Mouse (Mus musculus) frontal cortex, adult 2 months (tissue): Measurements from ENCODE around the gene Plcg2. TPM values are rescaled to one million over a fixed set of nuclear protein-coding genes. Genes with fewer than 3 reads are reported as not detected.

Experiments used
- DNase-seq, 2 experiments: peaks; one replicate each; pipeline ENCODE4 v3.0.0; 2022; ENCODE audit warnings: low spot score in 1 of 2; ENCODE audit errors: extremely low spot score in 1 of 2
- polyA plus RNA-seq: library from polyadenylated mRNA; depleted of rRNA; stranded (reverse); fragments of >200 nt; gene quantifications from 2 replicates; pipeline ENCODE4 v1.2.3, GENCODE M21; 2012

The Plcg2 gene
- polyA plus RNA-seq, 1 experiment = 3.0 TPM

DNA sequence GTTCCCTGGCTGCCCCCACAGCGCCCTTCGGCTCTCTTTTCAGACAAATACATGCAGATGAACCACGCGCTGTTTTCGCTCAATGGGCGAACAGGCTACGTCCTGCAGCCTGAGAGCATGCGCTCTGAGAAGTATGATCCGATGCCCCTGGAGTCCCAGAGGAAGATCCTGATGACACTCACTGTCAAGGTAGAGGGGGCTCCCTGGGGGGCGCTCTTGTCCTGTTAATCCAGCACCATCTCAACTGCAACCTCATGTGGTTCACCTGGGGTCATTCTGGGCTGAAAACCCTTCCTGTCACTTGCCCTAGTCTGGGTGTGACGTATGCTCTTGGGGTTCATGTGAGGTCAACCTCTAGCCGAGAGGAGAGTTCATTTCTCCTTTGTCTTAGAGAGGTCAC lies 114.8 kb downstream of the Plcg2 start:
- DNase-seq = no peak

DNA sequence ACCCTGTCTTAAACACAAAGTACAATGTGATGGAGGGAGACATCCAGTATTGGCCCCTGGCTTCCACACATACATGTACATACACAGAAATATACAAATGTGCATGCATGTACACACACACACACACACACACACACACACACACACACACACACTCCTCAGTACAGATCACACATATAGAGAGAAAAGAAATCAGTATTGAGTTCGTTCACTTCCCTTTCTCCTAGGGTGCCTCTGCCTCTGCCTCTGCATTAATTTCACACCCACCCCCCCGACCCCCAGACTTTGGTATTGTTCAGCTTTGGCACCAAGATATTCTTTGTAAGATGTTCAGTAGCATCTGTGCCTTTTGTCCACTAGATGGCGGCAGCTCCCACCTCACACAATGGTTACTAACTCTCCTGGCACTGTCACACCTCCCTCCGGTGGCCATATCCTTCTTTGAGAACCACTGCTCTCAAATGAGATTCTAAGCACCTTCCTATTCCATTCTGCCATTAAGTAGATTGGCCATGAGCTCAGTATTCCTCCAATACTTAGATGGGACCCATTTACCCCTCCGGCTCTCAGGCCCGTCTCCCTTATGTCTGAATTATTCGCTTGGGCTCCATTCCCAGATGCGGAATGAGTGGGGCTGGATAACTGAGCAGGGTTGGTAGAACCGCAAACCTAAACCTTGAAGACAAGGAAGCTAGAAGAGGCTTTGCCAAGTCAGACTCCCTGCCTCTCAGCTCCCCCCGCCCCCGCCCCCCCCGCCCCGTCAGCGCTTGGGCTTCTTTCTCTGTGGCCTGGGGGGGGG lies 128.1 kb downstream of the Plcg2 start:
- peak; percentile 19 to 76 for DNase-seq

DNA sequence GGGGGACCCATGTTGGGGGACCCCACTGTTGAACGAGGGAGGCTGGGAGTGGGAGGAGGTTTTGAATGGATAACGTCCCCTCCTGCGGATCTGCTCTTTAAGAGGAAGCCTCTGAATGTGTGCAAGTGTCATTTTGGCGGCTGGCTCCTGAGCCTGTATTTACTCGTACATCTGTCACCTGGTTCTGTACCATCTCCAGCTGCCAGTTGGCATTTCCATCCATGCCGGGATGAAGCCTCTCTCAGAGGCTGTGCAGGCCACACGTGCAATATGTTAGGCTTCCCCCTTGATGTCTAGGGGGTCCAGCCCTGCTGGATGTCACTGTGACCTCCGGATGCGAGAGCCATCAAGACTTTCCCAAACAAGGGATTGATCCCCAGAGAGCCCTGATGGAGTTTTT lies 129.0 kb downstream of the Plcg2 start:
- no peak for DNase-seq

DNA sequence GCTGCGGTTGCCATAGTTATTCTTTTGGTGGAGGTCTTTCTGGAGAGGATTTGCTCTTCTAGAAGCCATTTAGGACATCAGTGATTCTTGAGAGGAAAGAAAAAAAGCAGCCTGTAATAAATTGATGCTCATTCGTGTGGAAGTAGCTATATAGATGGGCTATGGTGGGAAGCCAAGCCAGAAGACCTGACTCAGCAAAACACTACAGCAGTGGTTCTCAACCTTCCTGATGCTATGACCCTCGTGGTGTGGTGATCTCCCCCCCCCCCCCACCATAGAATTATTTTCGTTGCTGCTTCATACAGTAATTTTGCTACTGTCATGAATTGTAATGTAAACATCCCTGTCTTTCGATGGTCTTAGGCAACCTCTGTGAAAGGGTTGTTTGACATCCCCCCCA lies 134.4 kb downstream of the Plcg2 start:
- DNase-seq = no peak

DNA sequence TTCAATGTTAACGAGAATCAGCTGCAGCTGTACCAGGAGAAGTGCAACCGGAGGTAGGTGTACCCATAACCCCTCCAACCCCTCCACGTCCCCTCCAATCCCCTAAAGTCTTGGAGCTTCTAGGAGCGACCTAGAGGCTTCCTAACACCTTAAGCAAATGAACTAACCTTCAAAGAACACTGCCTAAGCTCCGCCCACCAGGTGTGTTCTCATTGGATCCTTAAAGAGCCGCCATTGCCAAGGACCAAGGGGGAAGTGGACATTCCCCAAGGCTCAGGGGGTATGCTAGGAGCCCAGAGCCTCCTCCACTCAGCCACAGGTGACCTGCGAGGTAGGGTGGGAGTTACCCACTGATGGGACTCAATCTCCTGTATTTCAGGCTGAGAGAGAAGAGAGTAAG lies 136.3 kb downstream of the Plcg2 start:
- no peak for DNase-seq

DNA sequence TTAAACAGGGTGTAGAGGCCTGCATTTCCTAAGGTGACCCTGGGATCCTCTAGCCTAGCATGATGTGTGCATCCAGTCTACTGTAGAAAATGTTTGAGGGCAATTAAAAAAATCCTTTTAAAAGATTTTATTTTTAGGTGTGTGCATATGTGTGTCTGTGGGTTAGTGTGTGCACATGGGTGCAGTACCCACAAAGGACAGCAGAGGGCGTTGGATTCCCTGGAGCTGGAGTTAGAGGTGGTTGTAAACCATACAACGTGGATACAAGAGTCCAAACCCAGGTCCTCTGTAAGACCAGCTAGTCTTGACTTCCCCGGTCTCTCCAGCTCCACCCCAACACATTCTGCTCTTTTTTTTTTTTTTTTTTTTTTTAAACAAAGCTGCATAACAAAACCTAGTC lies 139.4 kb downstream of the Plcg2 start:
- no peak for DNase-seq

DNA sequence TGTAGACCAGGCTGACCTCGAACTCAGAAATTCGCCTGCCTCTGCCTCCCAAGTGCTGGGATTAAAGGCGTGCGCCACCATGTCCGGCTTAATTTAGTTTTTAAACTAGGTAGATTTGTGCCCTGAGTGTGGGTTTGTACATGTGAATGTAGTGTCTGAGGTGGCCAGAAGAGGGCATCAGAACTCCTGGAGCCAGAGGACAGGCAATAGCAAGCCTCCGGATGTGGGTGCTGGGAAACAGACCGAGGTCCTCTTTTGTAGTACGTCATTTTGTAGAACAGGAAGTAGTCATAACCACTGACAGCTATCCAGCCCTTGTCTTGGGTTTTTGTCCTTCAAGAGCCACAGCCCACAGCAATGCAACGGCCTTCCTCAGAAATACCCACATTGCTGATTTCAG lies 141.5 kb downstream of the Plcg2 start:
- DNase-seq = no peak

DNA sequence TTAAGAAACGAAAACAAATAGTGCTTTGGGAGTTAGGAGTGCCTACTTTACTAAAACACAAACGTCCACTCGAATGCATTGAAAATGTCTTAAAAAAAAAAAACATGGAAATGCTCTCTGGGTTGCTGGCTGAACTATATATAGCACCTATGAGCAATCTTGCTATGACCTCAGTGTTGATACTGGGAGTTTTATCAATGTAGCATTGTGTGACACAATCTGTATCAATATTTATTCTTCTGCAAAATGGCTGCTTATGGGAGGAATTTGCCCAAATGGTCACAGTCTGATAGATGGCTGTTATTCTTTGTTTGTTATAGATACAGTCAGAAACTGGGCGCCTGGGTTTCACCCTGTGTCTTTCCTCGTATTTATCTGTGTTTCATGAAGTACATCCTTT lies 147.4 kb downstream of the Plcg2 start:
- no peak for DNase-seq

DNA sequence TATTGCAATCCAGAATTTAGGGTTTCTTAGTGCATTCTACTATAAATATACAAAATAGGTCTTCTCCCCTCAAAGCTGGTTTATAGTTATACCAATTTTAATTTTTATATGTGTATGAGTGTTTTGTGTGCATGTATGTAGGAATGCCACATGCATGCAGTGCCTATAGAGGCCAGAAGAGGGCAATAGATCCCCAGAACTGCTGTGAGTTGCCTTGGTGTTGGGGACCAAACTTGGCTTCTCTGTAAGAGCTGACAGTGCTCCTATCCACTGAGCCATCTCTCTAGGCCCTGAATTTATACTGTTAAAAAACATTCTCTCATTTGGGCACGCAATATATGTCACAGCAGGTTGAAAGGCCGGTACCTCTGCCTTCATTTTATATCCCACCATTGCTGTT lies 147.9 kb downstream of the Plcg2 start:
- DNase-seq = peak in 1 of 2 experiments; percentile 79

DNA sequence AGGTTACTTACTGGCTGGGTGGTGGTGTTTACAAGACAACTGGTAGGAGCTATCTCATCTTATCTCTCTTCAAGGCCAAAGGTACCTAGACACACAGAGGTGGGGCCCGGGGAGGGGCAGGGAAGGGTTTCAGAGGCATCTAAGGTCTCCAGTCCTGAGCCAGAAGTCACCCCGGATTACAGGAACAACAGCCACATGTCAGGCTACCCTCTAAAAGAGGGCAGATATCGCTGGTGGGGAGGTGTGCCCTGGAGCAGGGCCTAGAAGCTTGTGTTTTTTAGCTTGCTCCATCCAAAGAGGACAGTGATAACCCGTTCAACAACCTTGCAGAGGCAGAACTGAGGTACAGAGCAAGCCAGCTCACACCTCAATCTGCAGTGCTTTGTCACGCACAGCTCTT lies 148.3 kb downstream of the Plcg2 start:
- no peak for DNase-seq

DNA sequence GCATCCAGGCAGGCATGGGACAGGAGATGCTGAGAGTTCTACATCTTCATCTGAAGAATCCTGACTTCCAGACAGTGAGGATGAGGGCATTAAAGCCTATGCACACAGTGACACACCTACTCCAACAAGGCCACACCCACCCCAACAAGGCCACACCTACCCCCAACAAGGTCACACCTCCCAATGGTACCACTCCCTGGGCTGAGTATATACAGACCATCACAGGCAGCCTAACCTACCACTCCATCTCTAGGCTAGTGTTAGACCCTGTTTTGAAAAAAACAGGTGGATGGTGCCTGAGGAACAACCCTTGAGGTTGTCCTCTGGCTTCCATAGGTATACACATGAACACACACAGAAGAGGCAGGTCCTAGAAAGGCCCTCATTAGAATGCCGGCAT lies 154.2 kb downstream of the Plcg2 start:
- no peak for DNase-seq

DNA sequence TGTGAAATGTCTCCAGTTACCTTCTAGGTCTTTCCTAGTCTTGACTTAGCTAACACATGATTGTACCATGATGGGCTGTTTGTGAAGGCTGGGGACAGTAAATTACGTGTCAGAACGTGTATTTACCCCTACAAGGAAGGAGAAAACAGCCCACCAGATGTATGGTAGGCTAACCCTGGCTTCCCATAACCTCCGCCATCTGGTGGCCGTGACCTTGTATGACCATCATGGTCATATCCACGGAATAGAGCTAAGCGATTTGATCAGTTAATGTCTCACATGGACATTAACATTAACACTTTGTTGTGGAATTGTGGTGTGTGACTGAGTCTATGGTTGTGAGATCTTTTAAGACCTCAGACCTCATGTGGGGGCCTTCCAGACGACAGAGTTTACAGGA lies 160.9 kb downstream of the Plcg2 start:
- no peak for DNase-seq

DNA sequence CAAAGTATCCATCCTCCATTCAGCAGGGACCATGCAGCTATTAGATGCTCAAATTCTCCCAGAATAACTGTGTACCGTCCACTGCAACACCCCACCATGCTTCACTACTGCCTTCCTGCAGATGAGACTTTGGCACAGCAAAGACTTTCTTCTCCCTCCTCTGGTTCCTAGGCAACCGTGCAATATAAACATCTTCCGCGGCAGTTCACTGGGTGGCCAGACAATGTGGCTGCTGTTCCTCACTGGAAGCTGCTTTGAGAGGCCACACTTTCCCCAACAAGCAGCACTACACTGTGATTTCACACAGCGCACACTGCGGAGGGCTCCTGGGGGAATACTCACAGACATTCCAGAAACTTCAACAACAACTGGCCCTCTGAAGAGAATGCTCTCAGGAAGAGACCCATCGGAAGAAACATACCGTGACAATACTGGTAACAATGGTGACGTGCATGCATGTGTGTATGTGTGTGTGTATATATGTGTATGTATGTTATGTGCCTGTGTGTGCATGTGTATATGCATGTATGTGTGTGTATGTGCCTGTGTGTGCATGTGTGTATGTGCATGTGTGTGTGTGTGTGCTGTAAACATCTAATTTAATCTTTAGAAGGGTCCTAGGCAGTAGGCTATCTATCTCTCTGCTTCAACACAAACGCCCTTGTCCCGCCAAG lies 162.4 kb downstream of the Plcg2 start:
- peak in 1 of 2 experiments; percentile 49 for DNase-seq

DNA sequence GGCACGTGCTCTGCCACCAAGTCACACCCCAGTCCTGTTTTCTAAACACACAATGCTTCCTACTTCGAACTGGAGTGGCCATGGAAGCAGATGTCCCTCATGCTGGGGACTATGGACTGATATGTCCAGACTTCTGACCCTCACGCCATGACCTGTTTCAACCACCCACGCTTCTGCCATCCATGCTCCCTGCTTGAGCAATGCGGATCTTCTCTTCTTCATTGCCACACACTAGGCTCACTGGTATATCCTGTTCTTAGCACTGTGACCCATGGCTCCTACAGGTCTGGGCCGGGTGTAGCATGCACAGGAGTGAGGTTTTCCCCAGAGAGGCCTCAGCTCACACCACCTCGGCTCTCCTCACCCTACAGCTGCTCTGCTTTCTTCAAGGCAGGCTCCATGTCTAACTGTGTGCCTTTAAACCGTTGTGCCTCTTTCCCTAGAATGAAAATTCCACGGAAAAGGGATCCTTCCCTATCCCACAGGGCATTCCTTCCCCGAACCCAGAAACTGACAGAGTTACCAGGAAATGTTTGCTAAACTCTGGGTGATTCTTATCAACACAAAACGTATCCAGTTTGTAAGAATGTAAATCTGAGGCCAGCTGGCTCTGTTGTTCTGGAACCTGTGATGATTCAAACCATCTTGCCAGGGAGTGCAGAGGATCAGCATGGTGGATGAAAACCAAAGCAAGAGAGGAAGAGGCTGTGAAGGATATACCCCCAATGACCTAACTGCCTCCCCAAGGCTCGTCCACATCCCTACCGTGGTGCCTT lies 169.4 kb downstream of the Plcg2 start:
- no peak for DNase-seq

DNA sequence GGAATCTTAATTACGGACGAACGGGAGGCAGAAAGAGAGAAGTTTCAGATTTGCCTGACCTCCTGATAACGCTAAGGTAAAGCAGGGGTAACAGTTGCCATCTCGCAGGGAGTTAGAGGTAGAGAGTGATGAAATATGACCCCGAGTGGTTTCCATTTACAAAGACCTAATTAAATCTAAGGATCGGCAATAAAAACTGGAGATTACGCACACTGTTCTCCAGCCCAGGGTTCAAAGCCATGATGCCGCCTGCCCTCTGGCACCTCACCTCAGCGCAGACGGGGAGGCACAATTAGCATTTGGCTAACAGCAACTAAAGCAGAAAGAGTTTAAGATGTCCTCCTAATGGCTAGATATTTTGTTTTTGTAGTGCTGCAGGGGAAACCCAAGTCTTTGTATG lies 172.4 kb downstream of the Plcg2 start:
- DNase-seq = no peak

DNA sequence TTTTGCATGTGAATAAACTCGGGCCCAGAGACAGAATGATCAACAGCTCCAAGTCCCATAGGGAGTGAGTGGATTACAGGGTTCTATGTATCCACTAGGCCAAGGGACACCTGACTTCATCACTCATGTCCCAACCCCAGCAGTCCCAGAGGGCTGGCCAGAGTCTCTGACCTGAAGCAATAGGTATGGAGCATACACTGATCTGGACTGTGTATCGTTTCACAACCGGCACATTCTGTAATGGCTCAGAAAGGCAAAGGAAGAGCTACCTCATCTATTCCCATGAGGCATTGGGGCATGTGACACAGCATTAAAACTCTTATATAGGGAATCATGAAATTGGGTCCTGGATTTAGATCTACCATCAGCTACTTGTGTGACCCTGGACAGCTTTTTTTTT lies 174.5 kb downstream of the Plcg2 start:
- no peak for DNase-seq

DNA sequence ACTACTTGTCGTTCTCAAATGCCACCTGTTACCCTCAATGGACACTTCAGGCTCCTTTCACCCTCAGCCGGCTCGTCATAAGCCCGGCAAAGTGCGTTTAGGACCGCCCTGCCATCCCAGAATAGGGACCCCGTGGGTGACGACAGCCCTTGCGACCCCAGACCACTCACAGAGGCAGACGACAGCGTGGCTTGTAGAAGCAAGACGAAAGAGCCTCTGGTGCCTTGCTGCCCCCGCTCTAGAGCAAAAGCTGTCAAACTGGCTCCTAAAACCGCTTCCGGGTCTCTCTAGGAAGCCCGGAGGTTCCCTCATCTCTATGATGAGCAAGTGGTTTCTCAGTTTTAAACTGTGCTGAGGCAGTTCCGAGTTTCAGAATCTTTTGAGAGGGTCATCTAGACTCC lies 175.3 kb downstream of the Plcg2 start, which contains the start of gene Sdr42e1:
Sdr42e1 (minus strand) TSS at position 260 of the 401 bp plus-strand sequence.
- peak; percentile 16 to 73 for DNase-seq

DNA sequence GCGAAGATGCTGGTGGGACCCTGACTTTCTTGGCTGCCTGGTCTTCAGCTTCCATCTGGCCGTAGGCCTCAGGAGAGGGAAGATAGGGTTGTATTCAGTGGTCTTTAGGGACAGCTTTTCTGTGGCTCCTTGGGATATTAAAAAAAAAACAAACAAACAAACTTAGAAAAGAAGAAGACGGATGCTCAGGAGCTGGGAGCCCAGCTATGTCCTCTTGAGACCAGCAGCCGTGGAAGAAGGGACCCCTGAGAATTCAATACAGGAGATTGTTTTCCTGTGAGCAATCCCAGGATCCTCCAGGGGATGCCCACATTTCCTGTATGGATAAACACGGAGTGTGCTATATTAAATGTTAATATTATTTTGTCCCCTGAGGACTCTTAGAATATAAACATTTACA lies 177.1 kb downstream of the Plcg2 start:
- DNase-seq = no peak

DNA sequence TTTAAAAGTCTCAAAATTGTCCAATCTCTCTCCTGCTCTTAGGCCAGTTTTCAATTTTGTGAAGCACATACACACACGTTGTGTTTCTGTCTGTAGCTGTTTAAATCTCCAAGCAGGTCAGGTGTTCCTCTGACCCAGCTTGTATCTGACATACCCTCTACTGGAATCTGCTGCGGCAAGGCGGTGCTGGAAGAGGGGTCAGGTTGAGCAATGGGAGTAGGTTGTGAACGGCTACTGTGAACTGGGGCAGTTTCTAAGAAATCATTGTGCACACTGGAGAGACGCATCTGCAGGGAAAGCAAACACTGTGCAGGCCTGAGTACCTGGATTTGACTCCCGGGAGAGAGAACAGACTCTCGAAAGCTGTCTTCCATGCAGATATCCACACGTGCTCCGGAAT lies 178.4 kb downstream of the Plcg2 start:
- DNase-seq = no peak

DNA sequence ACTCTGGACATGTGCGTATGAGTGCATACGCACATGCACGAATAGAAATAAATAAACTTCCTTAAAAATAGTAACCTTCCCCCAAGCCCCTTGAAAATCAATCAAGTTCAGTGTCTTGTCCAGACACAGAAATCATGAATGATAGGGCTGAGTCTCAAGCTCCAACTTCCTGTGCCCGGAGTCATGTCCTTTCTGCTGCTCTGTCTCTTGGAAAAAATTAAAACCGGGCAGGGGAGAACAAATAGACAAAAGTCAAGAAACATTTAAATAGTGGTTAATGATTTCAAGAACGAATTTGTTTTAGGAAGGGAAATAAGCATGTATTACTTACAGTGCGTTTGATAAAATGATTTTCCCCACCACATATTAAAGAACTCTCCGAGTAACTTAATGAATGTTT lies 178.9 kb downstream of the Plcg2 start:
- DNase-seq = no peak

DNA sequence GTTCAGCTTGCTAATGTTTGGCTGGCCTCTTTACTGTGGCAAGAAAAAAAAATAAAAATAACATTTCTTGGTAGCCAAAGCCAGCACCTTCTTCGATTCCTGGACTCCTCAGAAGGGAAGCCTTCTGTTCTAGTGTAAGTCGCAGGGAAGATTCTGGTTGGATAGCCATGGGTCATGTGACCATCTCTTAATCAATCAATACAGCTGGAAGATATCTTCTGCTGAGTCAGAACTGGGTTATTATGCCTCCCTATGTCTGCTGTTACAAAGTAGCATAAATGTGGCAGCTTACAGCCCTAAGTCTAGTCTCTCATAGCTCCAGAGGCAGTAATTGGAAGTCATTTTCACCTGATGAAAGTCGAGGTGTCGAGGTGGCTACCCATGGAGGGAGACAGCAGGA lies 180.6 kb downstream of the Plcg2 start:
- DNase-seq = no peak
